Comparison of ENCODE assay signal across 13 mouse cellular contexts in genomic region chr12:9657793-9658192, GRCm38 (mm10).
DNase-seq lines count a peak whose midpoint lies in the region; ATAC-seq lines count a peak whose summit lies in the region.
"Had no signal": no experiment of that assay in that cellular context is flagged by ENCODE, and none has a peak within 500 bp of the region (broad histone marks: within the 10 kb centered on the region; RNA-seq: fewer than 3 reads in every experiment).

No protein-coding gene starts in this region.

- H3K9me3 ChIP-seq in hindbrain, embryonic 10.5 days = no peaks in the 10 kb centered on the region
- H3K9me3 ChIP-seq in hindbrain, embryonic 12.5 days (replicated peaks) = no peaks in the 10 kb centered on the region
- H3K9me3 ChIP-seq in kidney, embryonic 16.5 days (ENCODE audit: low read length) = no peaks in the 10 kb centered on the region
- H3K9me3 ChIP-seq in embryonic facial prominence, embryonic 10.5 days = no peaks in the 10 kb centered on the region
- H3K9me3 ChIP-seq: hindbrain, embryonic 15.5 days; liver, embryonic 15.5 days had no signal

- H3K4me2 ChIP-seq in hindbrain, embryonic 12.5 days (replicated peaks) = no peak overlapping the region
- peak overlapping the region; percentile 26 for H3K4me2 ChIP-seq in kidney, embryonic 16.5 days (replicated peaks; ENCODE audit: low read depth, low read length)
- H3K4me2 ChIP-seq: hindbrain, embryonic 15.5 days; liver, embryonic 15.5 days had no signal

- H3K4me1 ChIP-seq in hindbrain, embryonic 10.5 days (replicated peaks) = no peaks in the 10 kb centered on the region
- H3K4me1 ChIP-seq in hindbrain, embryonic 12.5 days = no peaks in the 10 kb centered on the region
- H3K4me1 ChIP-seq in kidney, embryonic 16.5 days (ENCODE audit: insufficient read depth, low read length) = peaks cover 17% of the 10 kb centered on the region
- H3K4me1 ChIP-seq in embryonic facial prominence, embryonic 10.5 days = peaks cover 19% of the 10 kb centered on the region
- H3K4me1 ChIP-seq: hindbrain, embryonic 15.5 days; liver, embryonic 15.5 days had no signal

- 64% methylated on average over 8 of the region's 8 CpGs for WGBS in hindbrain, embryonic 10.5 days
- WGBS in hindbrain, embryonic 12.5 days = 62% methylated on average over 8 of the region's 8 CpGs
- 50% methylated on average over 8 of the region's 8 CpGs for WGBS in kidney, embryonic 16.5 days
- 67% methylated on average over 8 of the region's 8 CpGs for WGBS in embryonic facial prominence, embryonic 10.5 days

- no peak overlapping the region for H3K27ac ChIP-seq in hindbrain, embryonic 10.5 days
- no peak overlapping the region for H3K27ac ChIP-seq in hindbrain, embryonic 12.5 days
- H3K27ac ChIP-seq in kidney, embryonic 16.5 days (ENCODE audit: low read length) = no peak overlapping the region
- no peak overlapping the region for H3K27ac ChIP-seq in embryonic facial prominence, embryonic 10.5 days (replicated peaks)
- H3K27ac ChIP-seq: hindbrain, embryonic 15.5 days; liver, embryonic 15.5 days had no signal

- H3K36me3 ChIP-seq in hindbrain, embryonic 10.5 days = no peaks in the 10 kb centered on the region
- H3K36me3 ChIP-seq in hindbrain, embryonic 12.5 days = no peaks in the 10 kb centered on the region
- H3K36me3 ChIP-seq in kidney, embryonic 16.5 days (ENCODE audit: insufficient read depth, low read length) = no peaks in the 10 kb centered on the region
- no peaks in the 10 kb centered on the region for H3K36me3 ChIP-seq in embryonic facial prominence, embryonic 10.5 days (replicated peaks)
- H3K36me3 ChIP-seq: hindbrain, embryonic 15.5 days; liver, embryonic 15.5 days had no signal

- ATAC-seq in hindbrain, embryonic 12.5 days (ENCODE audit: low FRiP score) = no peak
- no peak for ATAC-seq in kidney, embryonic 16.5 days (ENCODE audit: low FRiP score, low TSS enrichment)
- ATAC-seq: forebrain, postnatal 0 days had no signal

- no peak overlapping the region for H3K9ac ChIP-seq in hindbrain, embryonic 12.5 days
- H3K9ac ChIP-seq in kidney, embryonic 16.5 days (replicated peaks; ENCODE audit: low read length) = no peak overlapping the region
- H3K9ac ChIP-seq: forebrain, postnatal 0 days; hindbrain, embryonic 15.5 days; liver, embryonic 15.5 days had no signal

- no peak overlapping the region for H3K4me3 ChIP-seq in hindbrain, embryonic 10.5 days
- H3K4me3 ChIP-seq in hindbrain, embryonic 12.5 days = no peak overlapping the region
- no peak overlapping the region for H3K4me3 ChIP-seq in kidney, embryonic 16.5 days (ENCODE audit: low read length)
- no peak overlapping the region for H3K4me3 ChIP-seq in embryonic facial prominence, embryonic 10.5 days
- H3K4me3 ChIP-seq: hindbrain, embryonic 15.5 days; liver, embryonic 15.5 days; myocyte had no signal

- DNase-seq in cerebellum, postnatal 10 days = peak; percentile 49 to 77
- DNase-seq in cerebellum, adult 9-11 months = no peak
- DNase-seq in hindbrain, embryonic 10.5 days (ENCODE audit: low spot score) = peak; percentile 26
- DNase-seq in brain, adult 2 months (ENCODE audit: low read depth, low spot score) = peak; percentile 7
- DNase-seq in urinary bladder, adult 2 months (ENCODE audit: low spot score) = no peak
- no peak for DNase-seq in embryonic facial prominence, embryonic 10.5 days (ENCODE audit: low spot score)
- DNase-seq: forebrain, postnatal 0 days; thymus, postnatal 14 days had no signal

- H3K27me3 ChIP-seq in hindbrain, embryonic 10.5 days (ENCODE audit: insufficient read depth, poor library complexity, severe bottlenecking) = no peaks in the 10 kb centered on the region
- no peaks in the 10 kb centered on the region for H3K27me3 ChIP-seq in hindbrain, embryonic 12.5 days
- no peaks in the 10 kb centered on the region for H3K27me3 ChIP-seq in kidney, embryonic 16.5 days (ENCODE audit: insufficient read depth, low read length)
- no peaks in the 10 kb centered on the region for H3K27me3 ChIP-seq in embryonic facial prominence, embryonic 10.5 days (replicated peaks; ENCODE audit: low read depth, poor library complexity, severe bottlenecking)
- H3K27me3 ChIP-seq: hindbrain, embryonic 15.5 days; liver, embryonic 15.5 days had no signal

Comparison
In these comparisons a context has a peak if more than half of its experiments do, and no peak if none do; other contexts are left out.
1. DNase-seq: peak in cerebellum, postnatal 10 days (2 of 2), hindbrain, embryonic 10.5 days (single experiment) and brain, adult 2 months (single experiment); none in cerebellum, adult 9-11 months (single experiment), urinary bladder, adult 2 months (single experiment) and embryonic facial prominence, embryonic 10.5 days (single experiment).